Mouse (Mus musculus) embryo, embryonic 10.5 days (tissue): ENCODE results near the gene Srebf2.
A peak's percentile ranks its signal among the peaks of the same experiment; 100 is the strongest.
"Not testable (repeated sequence)": the region's sequence is repeated elsewhere in the genome, so short reads cannot be mapped to it uniquely, and the experiment has no call there.

Source experiments
- DNase-seq: peaks from one replicate; pipeline ENCODE4 v3.0.0-alpha.2; 2015; ENCODE audit warnings: low spot score

Gene Srebf2

DNA sequence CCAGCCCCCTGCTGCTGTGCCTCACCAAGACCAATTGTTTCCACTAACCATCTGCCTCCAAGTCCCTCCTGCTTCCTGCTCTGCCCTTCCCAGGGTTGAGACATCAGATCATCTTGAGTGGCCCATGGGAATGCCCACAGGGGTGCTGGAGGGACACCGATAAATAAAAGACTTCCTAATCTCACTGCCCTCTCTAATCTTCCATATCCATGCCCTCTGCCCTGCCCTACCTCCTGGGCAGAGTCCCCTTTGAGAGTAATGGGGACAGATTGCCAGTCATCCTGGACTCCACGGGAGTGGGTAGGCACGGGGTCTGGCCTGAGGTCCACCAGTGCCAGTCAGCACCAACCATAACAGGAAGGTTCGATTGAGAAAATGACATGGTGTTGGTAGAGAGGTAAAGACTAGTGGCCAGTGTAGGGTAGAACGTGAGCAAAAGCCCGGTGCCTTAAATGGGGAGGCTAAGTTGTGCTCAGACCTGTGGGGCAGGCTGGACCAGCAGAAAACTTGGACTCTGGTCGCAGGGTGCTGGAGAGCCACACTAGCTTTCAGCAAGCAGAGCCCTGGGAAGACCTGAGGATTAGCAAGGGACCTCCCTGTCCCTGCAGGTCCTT, 77.7 kb downstream of the Srebf2 start:
- no peak for DNase-seq

- DNase-seq: no peak
Observed at GRCm38 (mm10) chr15:82225769-82226168, 78.8 kb downstream of the Srebf2 start.

DNA sequence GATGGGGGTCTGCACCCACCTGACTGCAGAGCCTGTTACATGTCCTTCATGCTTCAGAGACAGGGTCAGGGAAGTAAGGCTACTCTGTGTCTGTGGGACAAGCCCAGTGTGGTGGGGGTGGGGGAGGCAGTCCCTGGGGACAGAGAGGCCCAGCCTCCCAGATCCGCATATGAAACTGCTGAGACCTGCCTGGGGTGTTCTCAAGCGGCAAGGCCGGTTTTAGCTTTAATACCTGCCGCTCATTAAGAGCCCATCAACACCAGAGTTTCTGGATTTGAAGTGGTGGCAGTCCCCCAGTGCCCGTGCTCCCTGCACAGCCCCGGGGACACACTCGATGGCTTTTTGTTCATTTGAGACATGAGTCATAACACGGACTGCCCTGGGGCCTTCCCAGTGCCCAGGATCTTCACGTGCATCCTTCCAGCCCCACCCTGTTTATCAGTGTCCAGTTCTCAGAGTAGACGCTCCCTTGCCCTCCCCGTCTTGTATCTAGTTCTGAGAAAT, 82.6 kb downstream of the Srebf2 start:
- DNase-seq: no peak

GRCm38 (mm10) chr15:82230098-82230611, 83.2 kb downstream of the Srebf2 start:
- no peak for DNase-seq

DNA sequence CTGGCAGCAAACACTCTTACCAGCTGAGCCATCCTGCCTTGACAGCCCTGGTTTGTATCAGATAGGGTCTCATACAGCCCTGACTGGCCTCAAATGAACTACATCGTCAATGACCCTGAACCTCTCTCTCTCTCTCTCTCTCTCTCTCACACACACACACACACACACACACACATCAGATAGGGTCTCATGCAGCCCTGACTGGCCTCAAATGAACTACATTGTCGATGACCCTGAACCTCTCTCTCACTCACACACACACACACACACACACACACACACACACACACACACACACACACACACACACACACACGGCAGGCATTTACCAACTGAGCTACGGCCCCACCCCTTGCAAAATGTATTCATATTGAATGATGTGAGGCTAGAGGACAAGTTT, 84.1 kb downstream of the Srebf2 start:
- no peak for DNase-seq

- no peak for DNase-seq
Observed at GRCm38 (mm10) chr15:82231591-82232378, 84.8 kb downstream of the Srebf2 start.

GRCm38 (mm10) chr15:82232651-82233050, 85.7 kb downstream of the Srebf2 start:
- DNase-seq: no peak

DNA sequence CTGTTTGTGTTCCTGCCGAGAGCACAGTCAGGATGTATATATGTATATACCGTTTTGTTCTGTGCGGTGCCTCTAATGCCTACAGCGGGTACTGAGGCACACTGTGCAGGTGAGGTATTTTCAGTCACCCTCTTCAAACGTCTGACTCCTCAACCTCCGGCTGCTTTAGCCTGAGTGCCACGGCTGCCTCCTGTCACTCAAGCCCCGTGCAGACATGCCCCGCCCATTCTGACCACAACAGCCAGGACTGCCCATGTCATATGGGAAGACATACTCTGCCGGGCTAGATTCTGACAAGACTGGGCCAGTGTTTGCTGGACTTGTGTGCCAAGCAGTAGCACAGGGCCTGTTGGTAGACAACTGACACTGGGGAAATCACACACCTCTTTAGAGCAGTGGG, 88.7 kb downstream of the Srebf2 start:
- DNase-seq: no peak

GRCm38 (mm10) chr15:82236565-82236964, 89.6 kb downstream of the Srebf2 start:
- DNase-seq: peak; percentile 86

DNA sequence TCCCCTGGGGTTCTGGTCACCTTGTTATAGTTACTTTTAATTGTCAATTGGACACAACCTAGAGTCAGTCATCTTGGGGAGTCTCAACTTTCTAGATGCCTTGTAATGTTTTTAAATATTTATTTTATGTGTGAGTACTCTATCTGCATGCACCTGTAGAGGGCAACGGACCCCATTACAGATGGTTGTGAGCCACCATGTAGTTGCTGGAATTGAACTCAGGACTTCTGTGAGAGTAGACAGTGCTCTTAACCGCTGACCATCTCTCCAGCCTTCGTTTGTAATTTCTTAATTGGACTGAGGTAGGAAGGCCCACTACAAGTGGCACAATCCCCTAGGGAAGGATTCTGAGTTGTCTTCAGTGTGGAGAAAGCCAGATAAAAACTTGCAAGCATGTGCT, 96.3 kb downstream of the Srebf2 start:
- no peak for DNase-seq

DNA sequence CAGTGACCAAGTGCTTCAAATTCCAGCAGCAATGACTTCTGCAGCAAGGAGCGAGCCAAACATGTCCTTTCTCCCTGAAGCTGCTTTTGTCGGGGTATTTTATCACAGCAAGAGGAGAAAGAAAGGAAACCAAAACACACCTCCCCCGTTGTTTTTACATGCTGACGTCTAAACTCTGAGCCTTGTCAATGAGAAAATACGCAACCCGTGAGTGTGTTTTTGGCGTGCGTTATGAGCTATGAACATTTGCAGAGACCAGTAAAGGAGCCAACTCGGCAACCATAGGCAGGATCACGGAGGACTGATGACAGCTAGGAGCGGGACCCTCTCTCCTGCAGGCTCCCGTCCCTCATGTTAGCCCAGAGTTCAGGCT, 96.7 kb downstream of the Srebf2 start:
- DNase-seq: no peak

DNA sequence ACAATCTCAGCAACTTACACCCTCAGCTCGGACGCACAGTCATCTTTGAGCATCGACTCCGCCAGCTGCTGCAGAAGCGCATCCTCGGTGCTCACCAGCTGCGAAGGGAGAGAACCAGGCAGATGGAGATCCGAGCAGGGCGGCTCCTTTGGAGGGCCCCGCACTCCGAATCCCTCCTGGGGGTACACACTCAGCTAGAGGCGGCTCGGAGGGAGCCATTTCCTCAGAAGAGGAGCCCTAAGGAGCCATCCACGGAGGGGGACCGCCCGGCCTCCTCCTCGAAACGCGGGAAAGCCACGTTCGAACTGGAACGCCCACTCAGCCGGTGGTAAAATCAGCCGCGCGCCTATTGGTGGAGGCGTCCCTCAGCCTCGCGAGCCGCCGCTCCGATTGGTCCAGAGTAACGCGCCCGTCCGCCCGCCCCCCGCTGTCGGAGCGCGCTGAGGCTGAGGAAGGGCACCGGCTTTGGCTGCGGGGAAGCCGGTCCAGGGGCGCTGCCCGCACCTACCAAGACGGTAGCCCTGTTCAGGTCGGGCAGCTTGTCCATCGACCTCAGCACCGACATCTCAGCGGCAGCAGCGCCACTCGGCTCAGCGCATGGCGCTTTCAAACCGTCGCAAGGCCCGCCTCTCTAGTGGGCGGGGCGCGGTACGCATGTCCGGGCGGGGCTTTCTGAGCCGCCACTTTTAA, 97.3 kb downstream of the Srebf2 start, which contains the start of gene Cenpm:
Gene Cenpm, minus strand, starts transcription at position 634 of the 690 bp plus-strand sequence.
- peak; percentile 96 for DNase-seq

DNA sequence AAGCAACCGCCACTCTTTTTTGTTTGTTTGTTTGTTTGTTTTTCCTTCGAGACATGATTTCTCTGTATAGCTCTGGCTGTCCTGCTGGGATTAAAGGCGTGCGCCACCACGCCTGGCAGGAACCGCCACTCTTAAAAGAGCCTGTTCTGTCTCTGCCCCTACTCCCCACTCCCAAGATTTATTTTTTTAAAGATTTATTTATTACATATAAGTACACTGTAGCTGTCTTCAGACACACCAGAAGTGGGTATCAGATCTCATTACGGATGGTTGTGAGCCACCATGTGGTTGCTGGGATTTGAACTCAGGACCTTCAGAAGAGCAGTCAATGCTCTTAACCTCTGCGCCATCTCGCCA, 97.8 kb downstream of the Srebf2 start:
- not testable (repeated sequence) for DNase-seq

DNA sequence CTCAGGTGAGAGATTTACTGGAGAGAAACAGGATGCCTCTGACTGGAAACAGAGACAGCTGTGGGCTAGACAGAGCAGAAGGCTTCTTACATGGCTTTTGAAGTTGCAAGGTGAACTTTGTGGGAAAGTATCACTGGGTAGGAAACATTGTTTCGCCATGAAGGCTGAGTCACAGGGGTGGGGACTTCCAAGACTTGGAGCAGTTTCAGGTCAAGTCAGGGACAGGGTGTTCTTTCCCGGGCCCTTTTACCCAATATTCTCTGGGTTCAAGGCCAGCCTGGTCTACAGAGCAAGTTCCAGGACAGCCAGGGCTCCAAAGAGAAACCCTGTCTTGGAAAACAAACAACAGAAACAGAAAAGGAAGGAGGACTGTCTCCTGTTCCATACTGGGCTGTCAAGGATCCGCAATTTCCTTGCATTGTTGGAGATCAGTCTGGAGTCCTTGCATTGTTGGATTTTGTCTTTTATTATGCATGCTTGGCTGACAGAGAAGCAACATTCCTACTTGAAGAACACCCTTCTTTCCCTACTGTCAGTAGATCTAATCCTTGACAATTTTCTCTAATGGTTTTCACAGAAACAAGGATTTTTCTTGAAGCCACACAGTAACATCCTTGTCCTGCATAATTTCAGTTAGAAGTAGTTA, 100.3 kb downstream of the Srebf2 start:
- no peak for DNase-seq

GRCm38 (mm10) chr15:82251579-82251978, 104.6 kb downstream of the Srebf2 start:
- DNase-seq: no peak

- no peak for DNase-seq
Observed at GRCm38 (mm10) chr15:82252097-82252496, 105.1 kb downstream of the Srebf2 start, which contains the start of gene 1500009C09Rik. Gene 1500009C09Rik (plus strand): TSS chr15:82252397.
